Mouse (Mus musculus) c-Kit-negative CD71-positive TER-119-positive erythroid progenitor cells, embryonic 14.5 days (primary cell): ENCODE measurements around the gene Lrrc74b.
"Not testable (repeated sequence)": the region's sequence is repeated elsewhere in the genome, so short reads cannot be mapped to it uniquely, and the experiment has no call there.

Source experiments
- DNase-seq: peaks from one replicate; pipeline ENCODE4 v3.0.0-alpha.2; 2013; ENCODE audit warnings: low read depth, low spot score

Gene Lrrc74b

DNA sequence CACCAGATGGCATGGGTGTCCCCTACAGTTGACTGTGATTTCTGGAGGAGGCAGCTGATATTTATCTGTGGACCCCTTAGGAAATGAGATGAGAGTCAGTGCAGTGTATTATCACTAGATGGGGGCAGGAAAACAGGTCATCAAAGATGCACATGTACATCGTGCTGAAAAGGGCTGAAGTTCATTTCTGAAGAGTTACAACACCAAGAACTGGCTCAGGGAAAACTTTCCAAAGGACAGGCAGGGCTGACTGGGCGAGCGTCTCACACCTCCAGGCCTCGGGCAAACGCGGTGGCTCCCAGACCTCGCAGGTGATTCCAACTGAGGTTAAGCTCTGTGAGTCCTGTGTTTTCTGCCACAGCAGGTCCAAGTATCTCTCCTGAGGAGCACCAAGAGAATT lies 8.2 kb downstream of the Lrrc74b start:
- DNase-seq, result no peak

- no peak for DNase-seq
Measured at GRCm38 (mm10) chr16:17542632-17543031, 18.4 kb downstream of the Lrrc74b start.

DNA sequence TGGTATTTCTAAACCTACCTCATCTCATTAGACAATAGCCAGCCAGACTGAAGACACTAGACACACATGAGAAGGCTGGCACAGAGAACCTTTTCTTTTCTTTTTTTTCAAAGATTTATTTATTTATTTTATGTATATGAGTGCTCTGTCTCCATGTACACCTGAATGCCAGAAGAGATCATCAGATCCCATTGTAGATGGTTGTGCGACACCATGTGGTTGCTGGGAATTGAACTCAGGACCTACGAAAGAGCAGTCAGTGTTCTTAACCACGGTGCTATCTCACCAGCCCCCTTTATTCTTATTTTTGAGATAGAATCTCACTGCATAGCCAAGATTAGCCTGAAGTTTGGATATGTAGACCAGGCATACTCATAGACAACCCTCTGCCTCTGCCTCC lies 24.5 kb downstream of the Lrrc74b start:
- no peak for DNase-seq

GRCm38 (mm10) chr16:17532676-17533329 lies 28.2 kb downstream of the Lrrc74b start:
- no peak for DNase-seq

- no peak for DNase-seq
Measured at GRCm38 (mm10) chr16:17532271-17532670, 28.8 kb downstream of the Lrrc74b start.

DNA sequence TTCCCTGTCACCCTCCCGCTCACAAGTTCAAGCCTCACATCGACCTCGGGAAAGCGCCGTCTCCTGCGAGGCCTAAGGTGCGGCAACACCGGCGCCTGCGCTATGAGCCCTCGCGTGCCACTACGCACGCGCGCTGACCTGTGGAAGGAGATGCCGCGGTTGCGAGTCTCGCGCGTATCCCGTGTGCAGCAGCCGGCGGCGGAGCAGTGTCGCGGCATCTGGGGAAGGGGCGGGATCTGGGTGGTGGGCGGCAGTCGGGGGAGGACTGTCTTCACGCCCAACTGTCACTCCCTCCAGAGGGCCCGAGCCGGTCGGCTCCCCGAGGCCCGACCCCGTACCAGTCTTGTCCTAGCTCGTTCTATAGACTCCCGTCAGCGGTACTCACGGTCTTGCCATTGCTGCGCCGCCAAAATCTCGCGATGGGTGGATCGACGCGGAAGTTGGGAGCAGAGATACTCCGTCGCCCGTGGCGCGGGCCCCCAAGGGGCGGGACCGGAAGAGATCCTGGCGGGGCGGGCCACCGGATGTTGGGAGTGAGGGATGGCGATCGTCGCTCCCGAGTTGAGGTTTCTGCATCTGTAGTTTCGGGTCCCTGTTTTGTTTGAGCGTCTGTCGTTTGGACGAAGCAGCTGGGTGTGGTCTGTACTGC lies 30.3 kb downstream of the Lrrc74b start, which contains the start of gene Thap7:
TSS of gene Thap7 (minus strand) at position 497 of the 649 bp plus-strand sequence.
- DNase-seq, result peak; percentile 93

DNA sequence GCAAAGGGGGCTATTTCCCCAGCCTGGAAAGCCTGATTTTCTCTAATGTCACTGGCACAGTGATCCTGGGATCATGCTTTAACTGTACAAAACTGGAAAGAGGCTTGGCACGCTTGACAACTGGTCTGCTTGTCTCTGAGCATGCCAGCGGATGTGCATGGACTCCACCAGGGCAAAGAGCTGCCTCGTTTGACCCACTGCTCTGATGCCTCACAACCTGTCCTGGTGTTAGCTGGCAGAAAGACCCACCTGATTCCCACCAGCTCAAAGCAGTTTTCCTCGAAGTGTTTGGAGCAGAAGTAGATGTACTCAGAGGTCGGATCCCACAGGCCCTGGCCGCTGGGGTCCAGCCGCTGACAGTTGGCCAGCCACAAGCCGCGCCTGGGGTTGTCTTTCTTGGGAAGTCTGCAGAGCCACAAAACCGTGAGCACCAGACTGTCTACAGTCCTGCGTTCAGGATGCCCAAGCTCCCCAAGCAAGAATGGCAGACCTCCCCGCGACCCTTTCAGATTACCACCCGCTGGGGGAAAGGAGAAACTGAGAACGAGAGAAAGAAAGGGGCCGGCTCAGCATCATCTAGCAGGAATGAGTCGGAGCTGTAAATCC lies 31.0 kb downstream of the Lrrc74b start:
- no peak for DNase-seq

DNA sequence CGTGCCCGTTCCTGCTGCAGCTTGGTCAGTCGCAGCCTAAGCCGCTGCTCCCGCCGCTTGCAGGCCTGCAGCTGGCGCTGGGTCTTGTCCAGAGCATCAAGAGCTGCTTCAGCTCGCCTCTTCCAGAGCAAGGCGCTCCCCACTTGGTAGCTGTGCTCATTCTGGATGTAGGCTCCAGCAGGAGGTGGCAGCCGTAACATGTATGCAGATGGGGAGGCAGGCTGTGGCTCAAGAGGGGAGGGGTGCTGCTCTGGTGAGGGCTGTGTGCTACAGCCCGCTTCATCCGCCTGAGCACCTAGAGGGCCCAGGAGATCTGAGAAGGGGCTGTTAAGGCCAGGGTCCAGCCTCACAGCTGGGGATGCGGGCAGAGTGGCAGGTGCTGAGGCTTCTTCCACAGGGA lies 32.8 kb downstream of the Lrrc74b start:
- DNase-seq, result no peak

DNA sequence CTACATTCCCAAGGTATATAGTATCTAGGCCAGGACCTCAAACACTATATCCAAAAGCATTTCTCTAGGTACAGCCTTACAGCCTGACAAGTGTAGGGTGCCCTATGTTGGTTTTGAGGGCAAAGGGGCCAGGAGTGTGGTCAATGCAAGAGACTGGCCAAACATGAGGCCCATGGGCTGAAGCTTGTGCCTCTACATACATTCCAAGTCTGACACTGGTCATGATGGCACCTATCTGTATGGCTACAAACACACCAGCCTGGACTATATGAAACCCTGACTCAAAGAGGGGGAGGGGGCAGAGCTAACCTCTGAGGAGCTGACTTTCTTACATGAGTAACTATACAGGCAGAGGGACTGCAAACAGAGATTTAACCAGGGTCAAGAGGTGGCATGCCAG lies 33.4 kb downstream of the Lrrc74b start:
- no peak for DNase-seq

- DNase-seq, result no peak
Measured at GRCm38 (mm10) chr16:17526223-17526622, 34.8 kb downstream of the Lrrc74b start.

DNA sequence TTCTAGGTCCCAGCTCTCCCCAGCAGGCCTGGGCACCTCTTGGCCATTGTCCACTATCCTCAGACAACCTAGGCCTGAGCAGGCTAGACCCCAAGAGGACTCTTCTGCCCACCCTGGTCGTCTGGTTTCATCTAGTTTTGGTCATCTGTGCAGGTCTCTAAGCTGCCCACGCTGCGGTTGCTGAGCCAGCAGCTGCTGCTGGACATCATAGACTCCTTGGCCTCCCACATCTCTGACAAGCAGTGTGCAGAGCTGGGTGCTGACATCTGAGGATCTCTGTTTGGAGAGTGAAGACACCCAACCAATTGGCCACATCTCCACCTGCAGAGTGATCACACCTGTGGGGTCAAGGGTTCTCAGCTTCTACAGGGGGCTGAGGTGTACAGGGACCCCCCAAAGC lies 35.5 kb downstream of the Lrrc74b start:
- no peak for DNase-seq

- no peak for DNase-seq
Measured at GRCm38 (mm10) chr16:17524156-17524555, 36.9 kb downstream of the Lrrc74b start.

DNA sequence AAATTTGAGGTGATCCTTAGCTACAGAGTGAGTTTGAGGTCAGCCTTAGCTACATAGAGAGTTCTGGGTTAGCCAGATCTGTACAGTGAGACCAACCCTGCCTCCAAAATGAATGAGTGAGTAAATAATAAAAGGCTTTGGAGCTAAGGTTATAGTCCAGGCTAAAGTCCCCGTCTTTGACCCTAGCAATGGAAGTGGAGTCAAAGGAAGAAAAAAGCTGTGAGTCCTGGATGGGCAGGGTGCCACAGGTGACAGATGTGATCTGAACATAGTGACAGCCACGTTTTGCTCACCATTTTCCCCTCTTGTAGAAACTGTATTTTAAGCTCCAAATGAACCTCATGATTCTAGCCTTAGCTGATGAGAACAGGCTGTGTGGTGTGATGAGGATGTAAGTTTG lies 42.1 kb downstream of the Lrrc74b start:
- DNase-seq, result no peak

- DNase-seq, result no peak
Measured at GRCm38 (mm10) chr16:17511431-17511830, 49.6 kb downstream of the Lrrc74b start.

DNA sequence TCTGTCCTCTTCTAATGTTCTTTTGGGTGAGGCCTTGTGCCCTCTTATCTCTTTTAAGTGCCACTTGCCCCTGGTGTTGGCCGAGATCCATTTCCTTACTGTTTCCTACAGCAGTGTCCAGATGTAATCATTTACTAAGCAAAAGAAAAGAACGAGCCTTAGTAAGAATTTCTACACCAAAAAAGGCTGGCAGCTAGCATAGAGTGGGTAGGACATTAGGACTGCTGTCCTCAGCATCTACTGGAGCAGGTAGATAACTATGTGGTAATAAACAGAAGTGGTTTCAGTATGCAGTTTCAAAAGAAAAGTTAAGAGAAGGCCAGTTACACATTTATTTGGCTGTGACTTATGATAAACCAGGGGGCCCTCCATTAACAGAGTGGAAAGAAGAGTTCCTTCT lies 50.4 kb downstream of the Lrrc74b start:
- DNase-seq, result no peak

- no peak for DNase-seq
Measured at GRCm38 (mm10) chr16:17510143-17510542, 50.9 kb downstream of the Lrrc74b start.

GRCm38 (mm10) chr16:17509240-17509597 lies 51.8 kb downstream of the Lrrc74b start:
- no peak for DNase-seq

DNA sequence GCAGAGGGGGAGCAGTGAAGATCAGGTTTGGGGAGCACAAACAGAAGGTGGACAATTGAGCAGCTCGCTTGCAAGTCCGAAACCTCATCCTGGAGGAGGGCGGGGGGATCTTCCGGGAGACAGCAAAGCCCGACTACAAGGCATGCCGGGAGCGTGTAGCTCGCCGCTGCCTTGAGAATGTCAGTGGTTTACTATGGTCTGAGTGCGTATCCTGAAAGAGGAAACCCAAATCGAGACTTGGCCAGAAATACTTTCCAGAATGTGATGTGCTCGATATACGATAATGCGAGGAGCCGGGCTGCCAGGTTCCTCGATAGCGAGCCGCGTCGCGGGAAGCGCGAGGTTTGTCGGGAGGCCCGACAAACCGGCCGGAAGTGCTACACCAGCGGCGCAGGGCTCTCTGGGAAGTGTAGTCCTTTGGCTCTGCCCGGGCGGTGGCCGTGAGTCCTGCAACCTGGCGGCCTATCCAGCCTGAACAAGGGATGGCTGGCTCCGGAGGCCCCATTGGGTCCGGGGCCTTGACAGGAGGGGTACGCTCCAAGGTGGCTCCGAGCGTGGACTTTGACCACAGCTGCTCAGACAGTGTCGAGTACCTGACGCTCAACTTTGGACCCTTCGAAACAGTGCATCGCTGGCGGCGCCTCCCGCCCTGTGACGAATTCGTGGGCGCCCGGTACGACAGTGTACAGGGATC lies 52.4 kb downstream of the Lrrc74b start, which contains the start of gene Lztr1:
TSS of gene Lztr1 (plus strand) at position 143 of the 694 bp plus-strand sequence.
- peak; percentile 81 for DNase-seq

DNA sequence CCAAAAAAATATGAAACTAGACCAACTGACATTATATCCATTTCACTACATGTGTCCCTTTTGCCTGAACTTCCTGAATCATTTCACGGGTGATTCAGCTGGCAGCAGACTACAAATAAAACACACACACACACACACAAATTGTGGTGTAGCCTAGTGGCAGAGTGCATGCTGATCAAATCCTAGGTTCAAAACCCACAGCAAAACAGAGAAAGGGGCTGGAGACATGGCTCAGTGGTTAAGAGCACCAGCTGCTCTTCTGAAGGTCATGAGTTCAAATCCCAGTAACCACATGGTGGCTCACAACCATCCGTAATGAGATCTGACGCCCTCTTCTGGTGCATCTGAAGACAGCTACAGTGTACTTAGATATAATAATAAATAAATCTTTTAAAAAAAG lies 53.0 kb downstream of the Lrrc74b start:
- not testable (repeated sequence) for DNase-seq

DNA sequence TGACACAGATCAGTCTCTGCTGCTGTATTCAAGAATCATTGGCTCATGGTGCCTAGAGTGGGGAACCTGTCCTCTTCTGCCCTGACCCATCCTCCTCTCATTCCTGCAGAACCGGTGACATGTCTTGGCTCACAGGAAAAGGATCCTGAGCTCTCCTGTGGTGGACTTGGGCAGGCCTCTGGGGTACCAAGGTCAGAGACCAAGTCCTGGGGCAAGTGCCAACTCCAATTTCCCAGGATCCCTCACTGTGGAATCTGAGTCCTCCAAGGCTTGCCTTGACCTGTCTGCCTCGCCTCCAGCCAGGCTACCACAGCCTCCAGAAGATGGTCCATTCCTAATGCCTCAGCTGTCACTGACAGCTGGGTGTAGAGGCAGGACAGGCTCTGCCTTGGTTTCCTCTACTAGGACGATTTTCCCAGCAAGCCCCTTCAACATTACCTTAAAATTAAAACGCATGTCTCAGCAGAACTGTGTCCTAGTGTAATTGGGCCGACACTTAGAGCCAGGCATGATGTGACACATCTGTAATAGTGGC lies 54.0 kb downstream of the Lrrc74b start:
- no peak for DNase-seq

- DNase-seq, result no peak
Measured at GRCm38 (mm10) chr16:17502681-17503080, 58.4 kb downstream of the Lrrc74b start.

GRCm38 (mm10) chr16:17499249-17499883 lies 61.7 kb downstream of the Lrrc74b start:
- DNase-seq, result no peak
